Mouse (Mus musculus) lung, postnatal 10 days (tissue): Measurements from ENCODE around the gene Lcor.

ENCODE experiments used
- DNase-seq: peaks from one replicate; pipeline ENCODE4 v3.0.0; 2021

Lcor gene

DNA sequence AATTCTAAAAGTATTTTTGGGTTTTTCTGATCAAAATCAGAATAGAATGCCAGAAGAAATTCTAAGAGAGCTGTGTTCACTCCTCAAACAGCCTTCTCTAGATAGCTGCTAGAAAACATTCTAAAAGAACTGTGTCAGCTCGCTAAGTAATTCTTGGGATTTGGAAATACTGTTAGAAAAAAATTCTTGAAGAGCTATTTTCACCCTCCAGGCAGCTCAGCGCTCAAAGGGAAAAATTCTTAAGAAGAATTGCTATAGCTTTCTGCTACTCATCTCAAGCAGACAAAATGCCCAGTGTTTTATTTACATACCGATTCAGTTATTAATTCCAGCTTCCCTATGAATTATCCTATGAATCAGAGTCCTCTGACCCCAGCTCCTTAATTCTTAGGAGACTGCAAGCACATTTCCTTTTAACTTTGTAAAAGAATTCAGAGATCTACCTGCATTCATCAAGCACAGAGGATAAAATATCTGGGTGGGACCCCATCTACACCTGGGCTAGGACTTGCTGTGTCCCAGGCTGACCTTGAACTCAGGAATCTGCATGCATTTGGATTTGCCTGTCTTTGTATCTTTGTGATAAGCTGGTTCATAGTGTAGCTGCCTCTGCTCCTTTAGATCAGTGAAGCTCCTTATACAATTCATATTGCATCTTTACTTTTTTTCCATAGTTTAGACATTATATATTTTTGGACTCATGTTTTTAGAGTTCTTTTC, 5.7 kb upstream of the Lcor start:
- DNase-seq, result no peak

DNA sequence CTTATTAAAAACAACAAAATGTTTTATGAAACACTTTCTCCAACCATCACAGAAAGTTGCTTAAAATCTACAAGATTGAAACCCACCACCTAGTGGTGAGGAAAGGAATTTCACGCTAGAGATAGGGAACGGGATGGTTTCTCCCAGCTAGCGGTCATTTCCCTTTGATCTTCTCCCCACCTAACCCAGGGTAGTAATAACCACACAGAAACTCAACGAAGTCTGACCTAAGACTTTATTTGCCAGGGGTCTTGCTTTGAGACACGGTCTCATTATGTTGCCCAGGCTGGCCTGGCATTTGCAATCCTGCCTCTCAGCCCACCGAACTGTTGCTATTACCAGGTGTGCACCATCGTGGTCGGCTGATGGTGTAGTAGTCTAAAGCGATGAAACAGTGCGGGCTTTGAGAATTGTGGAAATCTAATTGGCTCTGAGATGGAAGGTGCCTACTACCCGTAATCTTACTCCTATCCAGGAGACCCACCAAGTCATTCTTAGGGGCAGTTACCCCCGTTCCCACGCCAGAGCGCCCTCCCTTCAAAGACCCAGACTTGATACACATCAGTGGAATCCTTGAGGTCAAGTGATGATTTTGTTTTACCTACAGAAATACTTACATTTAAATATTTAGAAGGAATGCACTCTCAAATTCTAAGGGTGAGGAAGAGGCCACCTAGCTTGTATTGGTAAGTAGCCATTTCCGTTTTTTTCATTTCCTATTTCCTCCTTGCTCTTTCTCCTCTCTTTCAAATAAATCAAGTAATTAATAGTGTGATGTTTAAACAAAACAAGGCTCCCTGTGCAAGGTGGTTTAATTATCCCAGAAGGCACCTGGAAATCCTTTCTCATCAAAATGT, 1.2 kb upstream of the Lcor start:
- peak; percentile 61 for DNase-seq

DNA sequence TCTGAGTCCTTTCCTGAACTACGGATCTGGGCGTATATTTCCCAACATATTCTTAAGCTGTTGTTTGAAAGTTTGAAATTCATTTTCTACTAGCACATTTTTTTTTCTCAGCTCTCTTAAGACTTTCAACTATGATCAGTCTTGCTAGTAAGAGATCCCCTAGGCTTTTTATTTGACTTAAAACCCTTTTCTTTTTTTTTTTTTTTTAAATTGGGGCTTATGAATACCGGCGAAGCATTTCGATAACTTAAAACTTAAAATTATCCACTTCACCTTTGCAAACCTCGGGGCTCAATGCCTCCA, 599 bp upstream of the Lcor start:
- no peak for DNase-seq

DNA sequence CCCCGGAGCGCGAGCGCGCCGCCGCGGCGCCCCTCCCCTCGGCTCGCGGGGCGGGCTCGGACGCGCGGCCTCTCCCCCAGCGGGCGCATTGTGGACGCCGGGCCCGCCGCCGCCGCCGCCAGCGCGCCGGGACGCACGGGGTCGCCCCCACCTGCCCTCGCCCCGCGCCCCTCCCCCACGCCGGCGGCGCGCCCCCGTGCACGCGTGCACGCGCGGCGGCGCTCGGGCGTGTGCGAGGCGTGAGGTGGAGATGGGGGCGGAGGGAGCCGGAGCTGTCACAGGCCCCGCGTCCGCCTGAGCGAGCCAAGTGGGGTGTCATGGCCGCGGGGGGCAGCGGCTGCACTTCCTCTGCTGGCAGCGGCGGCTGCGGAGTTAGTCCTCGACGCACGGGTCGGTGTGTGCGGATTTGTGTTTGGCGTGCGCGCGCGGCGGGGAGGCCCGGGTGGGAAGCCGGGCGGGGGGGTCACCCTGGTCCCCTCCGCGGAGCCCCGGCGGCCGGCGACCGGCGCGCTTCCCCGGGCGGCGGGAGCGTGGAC, 540 bp downstream of the Lcor start:
- DNase-seq, result peak; percentile 86

DNA sequence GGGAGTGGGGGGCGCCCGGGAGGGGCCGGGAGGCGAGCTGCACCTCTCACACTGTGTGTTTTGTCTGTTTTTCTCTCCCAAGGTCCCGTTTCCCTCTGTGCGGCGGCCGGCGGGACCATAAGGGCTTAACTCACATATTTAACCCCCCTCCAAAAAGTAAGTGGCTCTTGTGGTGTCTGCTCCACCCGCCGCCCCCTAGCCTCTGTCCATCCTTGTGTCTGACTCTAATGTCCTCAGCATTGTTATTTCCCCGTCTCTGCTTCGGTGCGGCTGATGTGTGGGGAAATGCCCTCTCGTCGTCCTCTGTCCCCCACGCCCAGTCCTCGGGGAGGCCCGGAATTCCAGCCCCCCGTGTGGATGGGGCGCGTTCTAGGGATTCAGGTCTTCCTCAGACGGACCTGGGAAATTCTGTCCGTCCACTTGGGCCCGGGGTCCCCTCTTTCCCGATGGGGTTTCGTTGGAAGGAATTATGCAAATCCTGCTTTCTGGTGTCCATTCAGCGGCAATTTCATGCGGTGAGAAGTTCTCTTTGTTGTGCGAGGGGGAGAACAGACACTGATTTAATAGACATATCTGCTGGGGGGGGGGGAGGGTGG, 1.1 kb downstream of the Lcor start:
- peak; percentile 36 for DNase-seq

DNA sequence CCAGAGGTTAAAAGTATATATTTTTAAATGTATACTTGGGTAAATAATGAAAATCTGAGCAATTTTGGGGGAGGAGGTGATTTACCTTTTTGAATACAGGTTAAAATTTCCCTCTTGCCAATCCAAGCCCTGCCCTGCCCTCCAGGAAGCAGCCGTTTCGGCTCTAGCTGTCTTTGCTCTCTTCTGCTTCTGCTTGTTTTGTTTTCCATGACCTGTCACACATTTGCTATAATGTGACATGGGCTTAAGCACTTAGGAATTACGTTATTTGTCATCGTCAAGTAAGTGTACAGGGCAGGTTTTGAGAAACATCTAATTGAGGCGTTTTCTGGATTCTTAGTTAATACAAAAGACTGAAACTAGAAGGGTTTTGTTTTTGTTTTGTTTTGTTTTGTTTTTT, 1.9 kb downstream of the Lcor start:
- no peak for DNase-seq

DNA sequence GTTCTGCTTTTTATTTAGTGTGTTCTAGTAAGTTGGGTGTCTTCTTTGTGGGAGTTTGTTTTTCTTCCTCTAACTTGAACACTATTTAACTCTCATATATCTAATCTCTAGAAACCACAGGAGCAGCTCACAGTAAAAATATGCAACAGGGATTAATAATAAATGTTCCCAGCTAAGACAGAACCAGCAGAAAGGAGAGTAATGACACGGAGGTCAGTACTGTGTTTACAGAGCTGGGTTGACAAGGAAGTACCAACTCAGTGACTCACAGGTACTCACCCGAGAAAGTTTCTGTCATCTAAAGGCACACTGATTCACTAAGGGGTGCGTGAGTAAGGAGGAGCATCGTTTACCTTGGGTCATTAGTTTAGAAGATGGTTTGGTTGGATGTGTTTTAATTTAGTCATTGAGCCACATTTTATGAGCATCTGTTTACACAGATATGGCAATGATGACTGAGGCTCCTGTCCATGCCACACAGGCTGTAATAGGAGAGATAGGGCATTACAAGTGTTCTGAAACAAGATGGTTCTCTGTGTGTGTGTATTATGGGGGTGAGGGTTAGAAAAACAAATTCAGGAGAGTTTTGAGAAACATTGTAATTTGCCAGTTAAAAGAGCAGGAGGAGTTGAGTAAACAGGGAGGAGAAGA, 13.1 kb downstream of the Lcor start:
- DNase-seq, result no peak

DNA sequence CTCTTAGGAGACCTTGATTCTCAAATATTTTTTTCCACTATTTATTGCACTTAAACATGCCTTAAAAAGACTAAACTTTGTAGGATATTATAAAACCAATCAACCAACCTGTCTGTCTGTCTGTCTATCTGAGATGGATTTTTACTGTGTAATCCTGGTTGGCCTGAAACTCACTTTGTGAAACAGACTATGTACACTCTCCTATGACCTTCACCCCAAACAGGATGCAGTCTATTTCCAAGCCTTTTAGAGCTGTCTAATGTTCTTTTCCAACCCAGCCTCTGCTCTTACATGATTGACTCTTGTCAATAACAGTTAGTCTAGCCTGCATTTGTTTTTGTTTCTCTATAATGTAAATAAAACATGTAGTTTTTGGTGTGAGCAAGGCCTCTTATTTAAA, 13.6 kb downstream of the Lcor start:
- DNase-seq, result no peak

DNA sequence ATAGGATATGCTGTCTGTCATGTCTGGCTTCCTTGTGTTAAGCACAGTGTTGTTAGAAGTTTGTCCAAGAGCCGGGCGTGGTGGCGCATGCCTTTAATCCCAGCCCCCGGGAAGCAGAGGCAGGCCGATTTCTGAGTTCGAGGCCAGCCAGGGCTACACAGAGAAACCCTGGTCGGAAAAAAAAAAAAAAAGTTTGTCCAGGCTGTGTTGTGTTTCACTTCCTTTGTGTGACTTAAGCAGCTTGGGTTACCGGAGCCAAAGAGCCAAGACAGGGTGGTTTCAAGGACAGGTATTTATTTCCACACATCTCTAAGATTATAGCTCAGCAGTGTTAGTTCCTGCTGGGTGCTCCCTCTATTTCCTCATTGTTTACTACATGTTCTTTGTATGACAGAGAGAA, 25.4 kb downstream of the Lcor start:
- DNase-seq, result no peak

DNA sequence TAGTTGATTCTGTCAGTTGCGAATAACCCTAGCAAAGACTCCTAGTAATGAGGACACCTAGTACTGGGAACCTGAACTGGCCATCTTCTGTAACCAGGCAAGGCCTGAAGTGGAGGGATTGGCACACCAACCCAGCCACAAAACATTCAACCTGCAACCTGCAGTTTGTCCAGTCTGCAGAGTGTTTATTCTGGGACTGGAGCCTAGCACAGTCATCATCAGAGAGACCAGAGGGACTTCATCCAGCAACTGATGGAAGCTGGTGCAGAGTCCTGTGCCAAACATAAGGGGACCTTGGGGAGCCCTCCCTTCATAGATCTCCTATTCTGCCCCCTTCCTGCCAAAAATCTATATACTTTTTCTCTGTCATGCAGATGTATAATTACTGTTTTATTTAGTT, 32.4 kb downstream of the Lcor start:
- no peak for DNase-seq

DNA sequence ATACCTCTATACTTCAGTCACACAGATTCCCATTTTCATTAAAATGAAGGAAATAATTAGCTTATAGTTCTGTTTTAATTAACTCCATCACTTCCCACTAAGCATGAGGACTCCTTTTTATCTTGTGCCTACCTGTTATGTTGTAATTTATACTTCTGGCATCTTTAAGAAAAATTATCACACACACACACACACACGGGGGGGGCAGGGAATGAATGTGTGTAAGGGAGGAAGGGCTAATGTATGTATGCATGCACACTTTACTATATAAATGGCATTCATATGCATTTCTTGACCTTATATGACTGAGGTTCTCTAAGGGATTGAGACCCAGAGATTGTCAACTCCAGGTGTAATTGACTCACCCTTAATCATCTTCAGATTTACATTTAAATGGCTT, 33.1 kb downstream of the Lcor start:
- DNase-seq, result no peak

DNA sequence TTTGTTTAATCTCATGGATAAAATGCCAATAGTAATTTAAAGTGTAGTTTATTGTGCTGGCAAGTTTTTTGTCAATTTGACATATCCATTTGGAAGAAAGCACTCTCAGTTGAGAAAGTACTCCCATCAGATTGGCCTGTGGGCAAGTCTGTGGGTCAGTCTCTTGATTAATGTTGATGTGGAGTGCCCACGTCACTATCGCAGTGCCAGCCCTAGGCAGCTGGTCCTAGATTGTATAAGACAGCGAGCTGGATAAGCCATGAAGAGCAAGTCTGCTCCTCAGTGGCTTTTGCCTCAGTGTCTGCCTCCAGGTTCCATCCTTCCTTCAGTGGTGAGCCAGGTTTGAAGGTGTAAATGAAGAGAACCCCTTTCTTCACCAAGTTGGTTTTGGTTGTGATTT, 34.6 kb downstream of the Lcor start:
- no peak for DNase-seq

DNA sequence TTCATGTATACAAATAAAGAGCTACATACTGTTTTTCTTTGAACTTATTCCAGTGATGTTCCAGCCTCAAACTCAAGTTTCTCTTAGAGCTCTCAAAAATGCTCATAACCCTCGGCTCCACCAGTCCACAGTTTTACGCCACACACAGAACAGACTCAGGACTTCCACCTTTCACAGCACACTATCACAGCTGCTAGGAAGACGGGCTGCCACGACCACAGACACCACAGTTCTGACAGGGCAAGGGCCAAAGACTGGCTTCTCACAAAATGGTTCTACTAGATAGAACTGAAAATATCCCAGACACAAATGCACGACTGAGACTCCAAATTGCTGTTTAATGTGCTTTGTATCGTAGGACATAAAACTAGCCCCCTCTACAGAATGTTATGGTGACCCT, 36.7 kb downstream of the Lcor start:
- DNase-seq, result no peak

DNA sequence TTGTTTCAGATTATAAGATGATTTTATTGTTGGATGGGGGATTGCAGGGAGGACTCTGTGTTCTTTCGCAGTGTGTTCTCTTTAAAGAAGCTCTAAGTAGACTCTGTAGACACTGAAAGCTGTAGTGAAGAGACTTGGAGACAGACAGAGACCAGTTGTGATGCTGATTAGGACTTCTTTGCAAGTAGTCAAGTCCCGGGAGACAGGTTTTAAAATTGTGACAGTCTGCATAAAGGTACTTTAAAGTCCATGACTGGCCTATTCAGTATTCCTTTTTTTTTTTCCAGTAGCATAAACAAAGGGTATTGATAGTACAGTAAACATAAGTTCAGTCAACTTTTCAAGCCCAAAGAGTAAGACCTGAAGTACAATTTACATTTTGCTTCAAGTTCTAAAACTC, 39.8 kb downstream of the Lcor start:
- no peak for DNase-seq

DNA sequence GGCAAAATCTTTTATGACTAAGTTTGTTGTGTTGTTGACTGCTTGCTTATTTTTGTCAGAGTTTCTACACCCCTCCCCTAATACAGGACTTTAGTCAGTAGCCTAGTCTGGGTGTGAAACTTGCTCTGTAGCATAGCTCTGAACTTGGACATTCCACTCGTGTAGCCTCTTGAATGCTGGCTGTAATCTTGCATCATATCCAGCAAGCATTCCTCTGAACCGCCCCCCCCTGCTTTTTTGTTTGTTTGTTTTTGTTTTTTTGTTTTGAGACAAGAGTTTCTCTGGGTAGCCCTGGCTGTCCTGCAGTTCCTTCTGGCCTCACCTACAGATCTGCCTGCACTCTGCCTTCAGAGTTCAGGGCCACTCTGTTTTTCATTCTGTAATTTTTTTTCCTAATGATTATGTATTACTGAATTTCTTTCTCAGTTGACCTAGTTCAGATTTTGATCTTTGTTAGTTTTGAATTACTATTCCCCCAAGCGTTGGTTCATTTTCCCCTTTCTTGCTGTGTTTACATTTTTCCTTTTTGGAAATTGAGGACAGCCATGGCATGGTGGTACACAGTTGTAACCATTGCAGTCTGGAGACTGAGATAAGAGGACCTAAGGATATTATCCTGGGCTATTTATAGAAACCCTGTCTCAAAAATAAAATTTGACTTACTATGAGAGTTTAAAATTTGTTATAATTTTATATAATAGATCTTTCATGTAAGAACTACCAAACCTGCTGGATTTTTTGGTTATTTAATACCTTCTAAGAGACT, 41.5 kb downstream of the Lcor start:
- DNase-seq, result peak; percentile 2

DNA sequence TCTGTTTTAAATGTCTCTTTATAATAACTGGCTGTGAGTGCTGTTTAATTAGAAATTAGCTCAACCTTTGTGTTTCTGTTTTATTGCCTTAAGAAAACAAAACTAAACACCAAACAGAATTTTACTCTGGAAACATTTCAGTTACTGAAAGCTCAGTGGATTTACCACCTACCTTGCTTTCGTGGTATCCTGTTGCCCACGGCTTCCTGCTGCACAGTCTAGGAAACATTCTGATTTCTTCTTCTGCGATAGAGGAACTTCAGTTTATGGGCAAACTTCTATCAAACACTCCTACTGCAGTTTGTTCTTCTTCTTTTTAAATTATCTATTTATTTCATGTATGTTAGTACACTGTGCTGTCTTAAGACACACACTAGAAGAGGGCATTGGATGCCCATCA, 46.7 kb downstream of the Lcor start:
- no peak for DNase-seq

DNA sequence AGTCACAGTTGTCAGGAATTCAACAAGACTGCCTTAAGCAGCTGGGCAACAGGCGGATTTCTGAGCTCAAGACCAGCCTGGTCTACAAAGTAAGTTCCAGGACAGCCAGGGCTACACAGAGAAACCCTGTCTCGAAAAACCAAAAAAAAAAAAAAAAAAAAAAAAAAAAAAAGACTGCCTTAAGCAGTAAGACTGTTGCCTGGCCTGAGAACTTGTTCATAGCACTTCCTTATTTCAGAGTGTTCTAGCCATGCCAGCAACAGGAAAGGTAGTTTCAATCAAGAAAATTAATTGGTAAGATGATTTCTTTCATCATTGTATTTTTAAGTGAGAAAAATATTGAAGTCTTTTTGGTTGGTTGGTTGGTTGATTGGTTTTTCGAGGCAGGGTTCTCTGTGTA, 51.6 kb downstream of the Lcor start:
- no peak for DNase-seq

DNA sequence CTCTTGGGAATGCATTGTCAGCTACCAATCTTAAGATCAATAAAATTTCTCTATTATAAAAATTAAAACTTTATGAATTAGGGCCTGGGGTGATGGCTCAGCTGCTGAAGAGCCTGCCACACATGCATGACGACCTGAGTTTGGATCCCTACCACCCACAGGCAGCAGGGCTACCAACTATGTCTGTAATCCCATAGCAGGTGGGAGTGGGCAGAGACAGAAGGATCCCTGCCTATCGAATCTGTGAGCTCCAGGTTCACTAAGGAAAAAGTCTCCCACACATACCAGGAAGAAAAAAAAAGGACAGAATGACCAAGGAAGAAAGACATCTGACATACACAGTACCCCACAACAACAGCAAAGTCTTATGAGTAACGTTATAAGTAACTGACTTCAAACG, 74.5 kb downstream of the Lcor start:
- no peak for DNase-seq

DNA sequence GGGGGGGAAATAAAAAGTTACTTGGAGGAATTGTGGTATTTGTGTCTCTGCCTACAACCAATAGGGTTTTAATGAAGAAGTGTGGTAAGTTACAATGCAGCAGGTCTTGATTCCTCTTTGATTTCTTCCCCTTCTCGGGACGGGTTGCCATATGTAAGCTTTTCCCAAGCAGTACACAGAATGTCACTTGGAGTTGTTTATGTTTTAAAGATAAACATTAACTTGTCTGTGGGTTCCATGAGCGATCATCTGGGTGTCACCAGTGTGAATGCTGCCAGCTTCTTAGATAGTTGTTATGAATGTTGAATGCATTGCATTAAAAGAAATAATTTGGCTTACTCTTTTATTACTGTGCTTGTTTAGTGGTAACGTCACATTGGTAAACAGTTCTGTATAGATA, 75.1 kb downstream of the Lcor start:
- DNase-seq, result peak; percentile 6

DNA sequence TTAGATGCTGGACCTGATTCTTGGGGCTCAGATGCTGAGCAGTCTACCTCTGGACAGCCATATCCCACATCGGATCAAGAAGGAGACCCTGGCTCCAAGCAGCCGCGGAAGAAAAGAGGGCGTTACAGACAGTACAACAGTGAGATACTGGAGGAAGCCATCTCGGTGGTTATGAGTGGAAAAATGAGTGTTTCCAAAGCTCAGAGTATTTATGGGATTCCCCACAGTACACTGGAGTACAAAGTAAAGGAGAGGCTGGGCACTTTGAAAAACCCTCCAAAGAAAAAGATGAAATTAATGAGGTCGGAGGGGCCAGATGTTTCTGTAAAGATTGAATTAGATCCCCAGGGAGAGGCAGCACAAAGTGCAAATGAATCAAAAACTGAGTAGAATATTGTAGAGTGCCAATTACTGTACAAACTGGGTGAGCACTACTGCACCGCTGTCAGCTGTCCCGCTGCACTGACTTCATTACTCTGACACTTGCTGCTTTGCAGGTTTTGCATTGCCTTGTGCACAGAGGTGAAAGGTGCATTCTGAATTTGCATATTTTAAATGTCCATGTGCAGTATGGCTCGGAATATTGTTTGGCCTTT, 76.6 kb downstream of the Lcor start:
- DNase-seq, result no peak

DNA sequence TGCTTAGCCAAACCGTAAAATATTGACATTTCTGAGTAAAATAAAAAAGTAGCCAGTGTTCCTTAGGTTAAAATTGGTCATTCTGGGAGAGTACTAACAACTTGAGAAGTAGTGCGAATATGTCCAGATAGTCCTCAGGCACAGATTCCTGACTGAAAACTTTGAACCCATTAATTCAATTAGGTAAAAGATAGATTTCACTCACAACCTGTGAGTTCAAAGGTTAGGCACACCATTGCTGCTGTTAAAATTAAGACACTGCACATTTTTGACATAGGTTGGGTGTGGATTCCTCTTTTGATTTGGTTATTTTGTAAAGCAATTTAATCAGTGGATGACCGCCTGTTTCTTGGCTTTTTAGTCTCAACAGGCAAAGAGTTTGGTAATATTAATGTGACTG, 78.4 kb downstream of the Lcor start:
- no peak for DNase-seq

DNA sequence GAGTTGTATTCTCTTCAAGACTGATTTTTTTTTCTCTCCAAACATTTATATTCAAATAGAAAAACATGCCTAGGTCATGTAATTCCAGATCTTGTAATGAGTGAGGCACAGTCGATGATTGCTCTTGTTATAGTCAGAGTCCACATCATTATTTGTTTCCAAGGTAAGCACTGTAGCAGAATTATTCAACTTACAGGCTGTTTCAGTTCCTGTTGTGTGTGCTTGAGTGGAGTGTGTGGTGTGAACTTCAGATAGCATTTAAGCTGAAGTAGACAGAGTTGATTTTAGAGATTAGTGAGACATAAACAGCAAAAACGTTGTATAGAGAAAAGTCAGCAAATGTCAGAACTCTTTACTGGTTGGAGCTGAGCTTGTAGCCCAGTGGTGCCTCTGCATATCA, 86.4 kb downstream of the Lcor start:
- DNase-seq, result no peak
